Mouse (Mus musculus) forebrain, embryonic 11.5 days (tissue): Measurements from ENCODE around the gene Fgf18. TPM values are rescaled to one million over a fixed set of nuclear protein-coding genes. Genes with fewer than 3 reads are reported as not detected.

Source experiments
- ATAC-seq: fragments of 200-750 bp; cut with Nextera tagmentation; replicated peaks from 2 replicates; pipeline ENCODE4 v1.8.0; 2017; ENCODE audit warnings: moderate TSS enrichment; ENCODE audit not compliant: low FRiP score
- DNase-seq: peaks from one replicate; pipeline ENCODE4 v3.0.0-alpha.2; 2017; ENCODE audit warnings: low spot score
- H3K27ac ChIP-seq: fragments of 300-500 bp; sonication (generic); 2 replicates; pipeline ENCODE4 v1.5.1; 2014; ENCODE audit warnings: low read depth, low read length
- H3K27me3 ChIP-seq: fragments of 300-500 bp; sonication (generic); 2 replicates; pipeline ENCODE4 v1.6.1; 2014; ENCODE audit warnings: mild to moderate bottlenecking, low read length, mixed read lengths; ENCODE audit not compliant: control insufficient read depth, insufficient read depth
- H3K36me3 ChIP-seq: fragments of 300-500 bp; sonication (generic); 2 replicates; pipeline ENCODE4 v1.6.1; 2014; ENCODE audit warnings: mild to moderate bottlenecking, low read length, moderate library complexity, mixed read lengths; ENCODE audit not compliant: control insufficient read depth, insufficient read depth
- H3K4me1 ChIP-seq: fragments of 300-500 bp; sonication (generic); replicated peaks from 2 replicates; pipeline ENCODE4 v1.6.1; 2014; ENCODE audit warnings: low read length, mixed read lengths; ENCODE audit not compliant: control insufficient read depth, insufficient read depth
- H3K4me2 ChIP-seq: fragments of 300-500 bp; sonication (generic); 2 replicates; pipeline ENCODE4 v1.6.1; 2014; ENCODE audit warnings: low read depth, mild to moderate bottlenecking, low read length, moderate library complexity, mixed read lengths; ENCODE audit not compliant: severe bottlenecking
- H3K4me3 ChIP-seq: fragments of 300-500 bp; sonication (generic); 2 replicates; pipeline ENCODE4 v1.5.1; 2014; ENCODE audit warnings: low read depth, low read length
- H3K9ac ChIP-seq: fragments of 300-500 bp; sonication (generic); 2 replicates; pipeline ENCODE4 v1.6.1; 2014; ENCODE audit warnings: low read length
- H3K9me3 ChIP-seq: fragments of 300-500 bp; sonication (generic); 2 replicates; pipeline ENCODE4 v1.6.1; 2016; ENCODE audit warnings: low read length, mixed read lengths; ENCODE audit not compliant: control insufficient read depth
- WGBS: fragments of 180-500 bp; shearing (Covaris S2); extraction: QIAGEN DNeasy Blood & Tissue Kit; methylation state at CpG from one replicate; pipeline ENCODE4 v1.1.7; 2014; 5-methylcytosine and 5-hydroxymethylcytosine counted together
- polyA plus RNA-seq: library from polyadenylated mRNA; unstranded; fragments of >200 nt; fragmentation: Nextera tagmentation; extraction: Ambion mirVana; gene quantifications from 2 replicates; pipeline ENCODE4 v1.2.1, GENCODE M21; 2014

The Fgf18 gene
- polyA plus RNA-seq, 1 experiment from 2014 or later = 2.7 TPM

GRCm38 (mm10) chr11:33097855-33098254, 49.3 kb downstream of the Fgf18 start:
- no peaks in the 10 kb centered on the region for H3K27me3 ChIP-seq
- no peak for ATAC-seq
- no peak overlapping the region for H3K4me3 ChIP-seq
- peaks cover 6% of the 10 kb centered on the region for H3K4me1 ChIP-seq
- H3K9ac ChIP-seq = no peak overlapping the region
- no peak overlapping the region for H3K27ac ChIP-seq
- 55% methylated on average over 8 of the region's 8 CpGs for WGBS
- H3K9me3 ChIP-seq = no peaks in the 10 kb centered on the region
- peak; percentile 69 for DNase-seq
- no peak overlapping the region for H3K4me2 ChIP-seq
- no peaks in the 10 kb centered on the region for H3K36me3 ChIP-seq

GRCm38 (mm10) chr11:33089856-33090255, 57.3 kb downstream of the Fgf18 start:
- ATAC-seq (no peak), DNase-seq (no peak)
- Histone ChIP-seq H3K27ac (no peak overlapping the region), H3K9ac (no peak overlapping the region), H3K27me3 (no peaks in the 10 kb centered on the region), H3K4me1 (no peaks in the 10 kb centered on the region), H3K4me2 (no peak overlapping the region), H3K36me3 (no peaks in the 10 kb centered on the region), H3K4me3 (no peak overlapping the region), H3K9me3 (no peaks in the 10 kb centered on the region)
- 84% methylated on average over 6 of the region's 6 CpGs for WGBS

GRCm38 (mm10) chr11:33088181-33088580, 59.0 kb downstream of the Fgf18 start:
- Histone ChIP-seq H3K4me3 (no peak overlapping the region), H3K4me2 (no peak overlapping the region), H3K9me3 (no peaks in the 10 kb centered on the region), H3K36me3 (no peaks in the 10 kb centered on the region), H3K27ac (no peak overlapping the region), H3K4me1 (no peaks in the 10 kb centered on the region), H3K9ac (no peak overlapping the region), H3K27me3 (no peaks in the 10 kb centered on the region)
- no peak for DNase-seq
- ATAC-seq = no peak
- WGBS = 47% methylated on average over 1 of the region's 1 CpGs

- no peak overlapping the region for H3K27ac ChIP-seq
- no peaks in the 10 kb centered on the region for H3K4me1 ChIP-seq
- H3K27me3 ChIP-seq = no peaks in the 10 kb centered on the region
- no peak for DNase-seq
- H3K9me3 ChIP-seq = no peaks in the 10 kb centered on the region
- 94% methylated on average over 1 of the region's 1 CpGs for WGBS
- no peak for ATAC-seq
- H3K9ac ChIP-seq = no peak overlapping the region
- no peak overlapping the region for H3K4me3 ChIP-seq
- no peak overlapping the region for H3K4me2 ChIP-seq
- no peaks in the 10 kb centered on the region for H3K36me3 ChIP-seq
Observed at GRCm38 (mm10) chr11:33086046-33086445, 61.2 kb downstream of the Fgf18 start.

- WGBS = 91% methylated on average over 4 of the region's 4 CpGs
- H3K4me2 ChIP-seq = no peak overlapping the region
- H3K9me3 ChIP-seq = no peaks in the 10 kb centered on the region
- no peak overlapping the region for H3K27ac ChIP-seq
- no peak for DNase-seq
- no peak overlapping the region for H3K9ac ChIP-seq
- no peaks in the 10 kb centered on the region for H3K27me3 ChIP-seq
- no peaks in the 10 kb centered on the region for H3K4me1 ChIP-seq
- no peak overlapping the region for H3K4me3 ChIP-seq
- ATAC-seq = no peak
- no peaks in the 10 kb centered on the region for H3K36me3 ChIP-seq
Observed at GRCm38 (mm10) chr11:33085514-33085913, 61.7 kb downstream of the Fgf18 start.

- Histone ChIP-seq H3K9me3 (no peaks in the 10 kb centered on the region), H3K9ac (no peak overlapping the region), H3K4me3 (no peak overlapping the region), H3K36me3 (no peaks in the 10 kb centered on the region), H3K4me1 (no peaks in the 10 kb centered on the region), H3K27me3 (no peaks in the 10 kb centered on the region), H3K27ac (no peak overlapping the region), H3K4me2 (no peak overlapping the region)
- DNase-seq = no peak
- WGBS = 99% methylated on average over 3 of the region's 3 CpGs
- ATAC-seq = no peak
Observed at GRCm38 (mm10) chr11:33085054-33085453, 62.1 kb downstream of the Fgf18 start.

- no peak for DNase-seq
- Histone ChIP-seq H3K36me3 (no peaks in the 10 kb centered on the region), H3K27ac (no peak overlapping the region), H3K27me3 (no peaks in the 10 kb centered on the region), H3K4me2 (no peak overlapping the region), H3K4me3 (no peak overlapping the region), H3K9me3 (no peaks in the 10 kb centered on the region), H3K9ac (no peak overlapping the region), H3K4me1 (no peaks in the 10 kb centered on the region)
- ATAC-seq = no peak
- WGBS = 98% methylated on average over 2 of the region's 2 CpGs
Observed at GRCm38 (mm10) chr11:33084041-33084440, 63.2 kb downstream of the Fgf18 start.

GRCm38 (mm10) chr11:33081175-33081574, 66.0 kb downstream of the Fgf18 start:
- H3K27me3 ChIP-seq = no peaks in the 10 kb centered on the region
- H3K4me2 ChIP-seq = no peak overlapping the region
- no peak overlapping the region for H3K4me3 ChIP-seq
- 83% methylated on average over 3 of the region's 3 CpGs for WGBS
- ATAC-seq (no peak), DNase-seq (no peak)
- no peaks in the 10 kb centered on the region for H3K36me3 ChIP-seq
- H3K9ac ChIP-seq = no peak overlapping the region
- H3K9me3 ChIP-seq = no peaks in the 10 kb centered on the region
- 0 out of 2 replicates have a peak, but pooled peaks cover 2% of the 10 kb centered on the region for H3K4me1 ChIP-seq
- H3K27ac ChIP-seq = no peak overlapping the region

- WGBS = 77% methylated on average over 16 of the region's 16 CpGs
- Histone ChIP-seq H3K27me3 (no peaks in the 10 kb centered on the region), H3K4me3 (no peak overlapping the region), H3K4me2 (no peak overlapping the region), H3K27ac (no peak overlapping the region), H3K9me3 (no peaks in the 10 kb centered on the region), H3K9ac (no peak overlapping the region), H3K4me1 (0 out of 2 replicates have a peak, but pooled peaks cover 2% of the 10 kb centered on the region), H3K36me3 (no peaks in the 10 kb centered on the region)
- no peak for DNase-seq
- no peak for ATAC-seq
Observed at GRCm38 (mm10) chr11:33080046-33080808, 67.0 kb downstream of the Fgf18 start.
